ENCODE assay signal across 8 mouse cellular contexts in the genomic region with DNA sequence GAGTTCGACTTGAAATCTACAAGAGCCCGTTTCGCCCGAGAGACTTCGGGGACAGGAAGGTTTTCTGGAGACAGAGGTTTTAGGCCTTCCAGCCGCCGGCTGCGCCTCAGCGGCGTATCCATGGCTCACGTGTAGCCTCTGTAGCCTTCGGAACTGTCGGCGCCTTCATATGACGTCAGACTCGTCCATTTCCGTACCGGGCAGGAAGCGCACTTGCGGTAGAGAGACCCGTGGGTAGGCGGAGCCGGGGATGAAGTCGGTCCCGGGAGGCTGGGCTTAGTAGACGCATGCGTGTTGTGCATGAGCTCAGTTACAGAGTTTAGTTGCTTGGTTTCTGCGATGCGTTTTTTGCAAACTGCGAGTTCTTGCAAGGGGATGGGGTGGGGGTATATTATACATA. TPM values are rescaled to one million over a fixed set of nuclear protein-coding genes. Genes with fewer than 3 reads are reported as not detected.
DNase-seq lines count a peak whose midpoint lies in the region; ATAC-seq and TF ChIP-seq lines count a peak whose summit lies in the region.

Gene Ccdc86 (minus strand): TSS at position 155 of the 400 bp plus-strand sequence.

- ATAC-seq in forebrain, postnatal 0 days: peak; percentile 99
- ATAC-seq in lung, embryonic 15.5 days (ENCODE audit: borderline replicate concordance, extremely low read depth, low FRiP score, low TSS enrichment): peak; percentile 93

- H3K4me1 ChIP-seq in MEL (ENCODE audit: control insufficient read depth in 1 of 2, insufficient read depth in 2 of 2, low read length in 2 of 2): peaks cover 0 to 13% of the 10 kb centered on the region in 2 experiments; a peak in 2 of 4 replicates
- peaks cover 14% of the 10 kb centered on the region for H3K4me1 ChIP-seq in cerebellum, adult 2 months (ENCODE audit: control insufficient read depth, insufficient read depth, low read length)
- peaks cover 16% of the 10 kb centered on the region for H3K4me1 ChIP-seq in forebrain, postnatal 0 days (ENCODE audit: insufficient read depth)
- H3K4me1 ChIP-seq in lung, embryonic 15.5 days: peaks cover 34% of the 10 kb centered on the region

- H3K4me2 ChIP-seq in forebrain, postnatal 0 days (ENCODE audit: low read depth): peak within 1 kb of the TSS; percentile 99
- peak within 1 kb of the TSS; percentile 91 for H3K4me2 ChIP-seq in lung, embryonic 15.5 days

- H3K36me3 ChIP-seq in MEL (ENCODE audit: control insufficient read depth in 1 of 2, insufficient read depth in 2 of 2, low read length in 2 of 2): peaks cover 1 to 18% of the 10 kb centered on the region in 2 experiments; a peak in 2 of 4 replicates
- H3K36me3 ChIP-seq in forebrain, postnatal 0 days (ENCODE audit: insufficient read depth): peaks cover 12% of the 10 kb centered on the region
- peaks cover 10% of the 10 kb centered on the region for H3K36me3 ChIP-seq in lung, embryonic 15.5 days

- no peak for TF ChIP-seq RAD21 in MEL (IDR thresholded peaks at IDR 0.05; ENCODE audit: low read depth, low read length)

- H3K27ac ChIP-seq in MEL (ENCODE audit: control insufficient read depth, low read depth, low read length): peak within 1 kb of the TSS; percentile 85
- H3K27ac ChIP-seq in cerebellum, adult 2 months (ENCODE audit: insufficient read depth, low read length): no peak within 1 kb of the TSS
- no peak within 1 kb of the TSS for H3K27ac ChIP-seq in forebrain, postnatal 0 days (ENCODE audit: low read depth, low read length)
- H3K27ac ChIP-seq in lung, embryonic 15.5 days: peak within 1 kb of the TSS; percentile 38; the same call in 1 of the 2 replicates

- peak; percentile 59 to 91; a peak in 3 of 4 replicates for TF ChIP-seq POLR2A in MEL (IDR thresholded peaks at IDR 0.05; ENCODE audit: control insufficient read depth in 1 of 2, insufficient read depth in 1 of 2, low read depth in 1 of 2, low read length in 2 of 2, poor library complexity in 1 of 2)
- TF ChIP-seq POLR2A in cerebellum, adult 2 months (IDR thresholded peaks at IDR 0.05; ENCODE audit: borderline replicate concordance, insufficient read depth, low read length): peak; percentile 55; the same call in 1 of the 2 replicates

- H3K9me3 ChIP-seq in MEL (replicated peaks; ENCODE audit: insufficient read depth, low read length): no peaks in the 10 kb centered on the region
- H3K9me3 ChIP-seq in forebrain, postnatal 0 days (ENCODE audit: low read length): no peaks in the 10 kb centered on the region
- no peaks in the 10 kb centered on the region for H3K9me3 ChIP-seq in lung, embryonic 15.5 days

- H3K27me3 ChIP-seq in MEL (ENCODE audit: control insufficient read depth in 1 of 2, insufficient read depth in 2 of 2, low read length in 2 of 2): peaks cover 3% of the 10 kb centered on the region in 2 experiments; a peak in 2 of 4 replicates
- H3K27me3 ChIP-seq in cerebellum, adult 2 months (ENCODE audit: control insufficient read depth, insufficient read depth, low read length): no peaks in the 10 kb centered on the region
- H3K27me3 ChIP-seq in forebrain, postnatal 0 days (ENCODE audit: insufficient read depth, low read length): no peaks in the 10 kb centered on the region
- 0 out of 2 replicates have a peak, but pooled peaks cover 3% of the 10 kb centered on the region for H3K27me3 ChIP-seq in lung, embryonic 15.5 days

- no peak for TF ChIP-seq CTCF in MEL (IDR thresholded peaks at IDR 0.05 in 2 of 3, conservative IDR thresholded peaks at IDR 0.05 in 1 of 3; ENCODE audit: control insufficient read depth in 1 of 3, insufficient read depth in 1 of 3, low read depth in 2 of 3, low read length in 3 of 3, poor library complexity in 1 of 3, severe bottlenecking in 1 of 3)
- no peak for TF ChIP-seq CTCF in cerebellum, adult 2 months (IDR thresholded peaks at IDR 0.05; ENCODE audit: borderline replicate concordance, insufficient read depth, low read depth, low read length)
- TF ChIP-seq CTCF in forebrain, postnatal 0 days (IDR thresholded peaks at IDR 0.05; ENCODE audit: low read depth): no peak

- TF ChIP-seq EP300 in MEL (IDR thresholded peaks at IDR 0.05; ENCODE audit: low read depth in 1 of 2, low read length in 2 of 2): no peak

- H3K9ac ChIP-seq in MEL (ENCODE audit: control insufficient read depth, low read depth, low read length, poor library complexity, severe bottlenecking): peak within 1 kb of the TSS; percentile 83
- peak within 1 kb of the TSS; percentile 72 for H3K9ac ChIP-seq in forebrain, postnatal 0 days
- H3K9ac ChIP-seq in lung, embryonic 15.5 days: peak within 1 kb of the TSS; percentile 82

- DNase-seq in MEL (ENCODE audit: low read depth, low spot score): peak; percentile 99
- DNase-seq in cerebellum, adult 2 months: peak; percentile 95 to 97
- DNase-seq in forebrain, postnatal 0 days: peak; percentile 99
- peak; percentile 96 for DNase-seq in heart, postnatal 4 days
- peak; percentile 95 to 97 for DNase-seq in layer of hippocampus, adult 8-10 months (ENCODE audit: low spot score in 2 of 2)
- peak; percentile 92 for DNase-seq in ovary, adult 18-20 months (ENCODE audit: low spot score)
- peak; percentile 99 for DNase-seq in thymus, postnatal 0 days (ENCODE audit: low spot score)

- peak within 1 kb of the TSS; percentile 84 to 95 for H3K4me3 ChIP-seq in MEL (ENCODE audit: control insufficient read depth in 1 of 2, insufficient read depth in 1 of 2, low read depth in 2 of 2, low read length in 2 of 2)
- H3K4me3 ChIP-seq in cerebellum, adult 2 months (replicated peaks; ENCODE audit: insufficient read depth, low read depth, low read length): peak within 1 kb of the TSS; percentile 87
- peak within 1 kb of the TSS; percentile 51 for H3K4me3 ChIP-seq in forebrain, postnatal 0 days (ENCODE audit: low read depth, low read length)
- peak within 1 kb of the TSS; percentile 77 for H3K4me3 ChIP-seq in lung, embryonic 15.5 days

- WGBS in cerebellum, adult 2 months: under 1% methylated on average over 30 of the region's 30 CpGs
- under 1% methylated on average over 30 of the region's 30 CpGs for WGBS in forebrain, postnatal 0 days
- under 1% methylated on average over 30 of the region's 30 CpGs for whole genome bisulfite sequencing in lung, embryonic 15.5 days

- H3K79me2 ChIP-seq in MEL (ENCODE audit: control insufficient read depth, insufficient read depth, low read length, poor library complexity): peaks cover 34% of the 10 kb centered on the region

TF ChIP-seq in MEL, 35 proteins besides CTCF, POLR2A, EP300 and RAD21 (continues in another document):
- TF ChIP-seq KAT2A (conservative IDR thresholded peaks at IDR 0.05; ENCODE audit: low read depth, low read length) (peak; percentile 76), MAX (IDR thresholded peaks at IDR 0.05; ENCODE audit: low read length) (peak; percentile 98), GATA1 (IDR thresholded peaks at IDR 0.05; ENCODE audit: low read depth, low read length) (no peak), MEF2A (IDR thresholded peaks at IDR 0.05; ENCODE audit: extremely low read depth, insufficient replicate concordance, low read depth, low read length, poor library complexity, severe bottlenecking) (no peak), ETS1 (IDR thresholded peaks at IDR 0.05; ENCODE audit: low read depth, low read length) (peak; percentile 27; the same call in 1 of the 2 replicates), MAFK (IDR thresholded peaks at IDR 0.05; ENCODE audit: borderline replicate concordance, low read depth, low read length) (no peak), TBP (IDR thresholded peaks at IDR 0.05; ENCODE audit: low read depth, low read length) (peak; percentile 75), POLR2AphosphoS2 (IDR thresholded peaks at IDR 0.05; ENCODE audit: low read length) (peak; percentile 57; the same call in 1 of the 2 replicates), NRF1 (IDR thresholded peaks at IDR 0.05; ENCODE audit: insufficient read depth, low read depth, low read length, poor library complexity, severe bottlenecking) (peak; percentile 77), ZKSCAN1 (IDR thresholded peaks at IDR 0.05; ENCODE audit: low read depth, low read length) (no peak), TAL1 (IDR thresholded peaks at IDR 0.05; ENCODE audit: low read length) (no peak), MYB (IDR thresholded peaks at IDR 0.05; ENCODE audit: low read depth, low read length) (no peak), E2F4 (IDR thresholded peaks at IDR 0.05; ENCODE audit: borderline replicate concordance, low read depth, low read length) (no peak), MAZ (IDR thresholded peaks at IDR 0.05; ENCODE audit: low read depth, low read length) (no peak), ELF1 (IDR thresholded peaks at IDR 0.05; ENCODE audit: low read depth, low read length) (peak; percentile 92), ZC3H11A (IDR thresholded peaks at IDR 0.05; ENCODE audit: low read depth, low read length) (no peak), GABPA (IDR thresholded peaks at IDR 0.05; ENCODE audit: low read depth, low read length) (no peak), BHLHE40 (IDR thresholded peaks at IDR 0.05; ENCODE audit: borderline replicate concordance, low read depth, low read length) (peak; percentile 89; the same call in 1 of the 2 replicates), ZNF384 (IDR thresholded peaks at IDR 0.05; ENCODE audit: low read depth, low read length) (peak; percentile 35), CHD2 (IDR thresholded peaks at IDR 0.05; ENCODE audit: low read length) (no peak), MXI1 (IDR thresholded peaks at IDR 0.05; ENCODE audit: low read depth, low read length) (peak; percentile 100), USF1 (IDR thresholded peaks at IDR 0.05; ENCODE audit: low read depth, low read length) (peak; percentile 76), POLR2AphosphoS5 (IDR thresholded peaks at IDR 0.05; ENCODE audit: borderline replicate concordance, low read depth, low read length) (no peak), USF2 (IDR thresholded peaks at IDR 0.05; ENCODE audit: borderline replicate concordance in 1 of 2, insufficient read depth in 1 of 2, low read depth in 1 of 2, low read length in 2 of 2) (no peak), MYC (IDR thresholded peaks at IDR 0.05; ENCODE audit: low read depth, low read length) (peak; percentile 99), SIN3A (IDR thresholded peaks at IDR 0.05; ENCODE audit: low read length) (peak; percentile 100)

RNA-seq across cellular contexts. Expression of gene Ccdc86, which starts in this region (rescaled TPM):
- total RNA-seq in MEL (2012; rRNA removed): 20.2 and 29.5 TPM in 2 replicates
- 10 to 100 TPM in 1 of 2 experiments, not detected in 1; 50.9 TPM for polyA plus RNA-seq in MEL (2012; ENCODE audit: insufficient read depth in 1 of 2, insufficient read length in 2 of 2, low read depth in 1 of 2, low replicate concordance in 2 of 2, missing spikeins in 1 of 2)
- polyA plus RNA-seq in cerebellum, adult 2 months (2012; rRNA removed): 4.9 and 5.3 TPM in 2 replicates
- 6.2 and 6.8 TPM in 2 replicates for total RNA-seq in forebrain, postnatal 0 days (2014; rRNA removed)
- polyA plus RNA-seq in forebrain, postnatal 0 days (2015; fragmentation: Nextera tagmentation; extraction: Ambion mirVana): 12.7 and 16.6 TPM in 2 replicates
- total RNA-seq in heart, postnatal 4 days (2021): 10 to 100 TPM; 10.6 to 11.3 TPM
- 10 to 100 TPM in 2 of 4 experiments, 1 to 10 TPM in 2; 8.1 to 10.5 (median 9.8) TPM for total RNA-seq in layer of hippocampus, adult 8-10 months (2022)
- polyA plus RNA-seq in lung, embryonic 15.5 days (2015; fragmentation: Nextera tagmentation; extraction: Ambion mirVana): 26.2 and 26.6 TPM in 2 replicates
- 23.4 and 25.1 TPM in 2 replicates for polyA plus RNA-seq in thymus, postnatal 0 days (2015; fragmentation: Nextera tagmentation; extraction: Ambion mirVana)

Comparison
In these comparisons a context has a peak if more than half of its experiments do, and no peak if none do; other contexts are left out.
1. H3K27ac ChIP-seq: peak in MEL (single experiment) and lung, embryonic 15.5 days (single experiment); none in cerebellum, adult 2 months (single experiment) and forebrain, postnatal 0 days (single experiment).
2. Peak in every context shown above with its lines, with median percentiles within 50 percentile points of each other: DNase-seq, H3K4me3 ChIP-seq and H3K9ac ChIP-seq.